Comparison of ENCODE assay signal across 13 mouse cellular contexts in the genomic region with DNA sequence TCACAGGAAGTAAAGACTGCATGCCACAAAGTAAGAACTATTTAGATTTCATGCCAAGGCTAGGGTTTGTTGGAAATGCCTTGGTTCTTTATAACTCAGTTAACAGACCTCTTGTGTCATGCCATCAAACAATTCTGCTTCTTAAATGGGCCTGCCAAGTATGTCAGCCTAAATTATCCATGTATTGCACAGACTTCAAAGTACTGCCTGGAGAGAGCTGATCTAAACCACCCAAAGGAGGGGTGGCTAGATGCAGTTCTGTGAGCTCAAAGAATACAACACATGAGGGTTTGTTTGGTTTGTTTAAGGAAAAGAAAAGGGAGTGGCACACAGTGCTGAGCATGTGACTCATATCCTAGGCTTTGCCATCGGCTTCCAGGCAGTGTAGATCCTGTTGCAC. TPM values are rescaled to one million over a fixed set of nuclear protein-coding genes. Genes with fewer than 3 reads are reported as not detected.
A peak's percentile ranks its signal among the peaks of the same experiment; 100 is the strongest.
DNase-seq lines count a peak whose midpoint lies in the region; ATAC-seq lines count a peak whose summit lies in the region.
"Had no signal": no experiment of that assay in that cellular context is flagged by ENCODE, and none has a peak within 500 bp of the region (broad histone marks: within the 10 kb centered on the region; RNA-seq: fewer than 3 reads in every experiment).

No protein-coding gene starts in this region.

- no peak overlapping the region for H3K4me2 ChIP-seq in lung, embryonic 16.5 days (ENCODE audit: low read depth, low read length)
- H3K4me2 ChIP-seq in forebrain, embryonic 13.5 days, result no peak overlapping the region
- no peak overlapping the region for H3K4me2 ChIP-seq in stomach, embryonic 16.5 days (ENCODE audit: low read depth, low read length)
- H3K4me2 ChIP-seq in hindbrain, embryonic 13.5 days, result no peak overlapping the region
- H3K4me2 ChIP-seq: limb, embryonic 12.5 days; neural tube, embryonic 12.5 days had no signal

- H3K9ac ChIP-seq in lung, embryonic 16.5 days (ENCODE audit: low read length), result no peak overlapping the region
- H3K9ac ChIP-seq in forebrain, embryonic 13.5 days, result no peak overlapping the region
- H3K9ac ChIP-seq in stomach, embryonic 16.5 days (ENCODE audit: low read length), result no peak overlapping the region
- no peak overlapping the region for H3K9ac ChIP-seq in hindbrain, embryonic 13.5 days
- H3K9ac ChIP-seq: limb, embryonic 12.5 days; liver, postnatal 0 days; neural tube, embryonic 12.5 days had no signal

- peak; percentile 49 for ATAC-seq in lung, embryonic 16.5 days (ENCODE audit: low read depth)
- peak; percentile 91 for ATAC-seq in forebrain, embryonic 13.5 days
- peak; percentile 85 for ATAC-seq in stomach, embryonic 16.5 days (ENCODE audit: insufficient read depth, low FRiP score)
- no peak for ATAC-seq in hindbrain, embryonic 13.5 days (ENCODE audit: low FRiP score)
- ATAC-seq: liver, postnatal 0 days had no signal

- H3K36me3 ChIP-seq in lung, embryonic 16.5 days (ENCODE audit: control insufficient read depth, insufficient read depth, low read length), result peaks cover 15% of the 10 kb centered on the region
- peaks cover 66% of the 10 kb centered on the region for H3K36me3 ChIP-seq in forebrain, embryonic 13.5 days (ENCODE audit: poor library complexity, severe bottlenecking)
- H3K36me3 ChIP-seq in stomach, embryonic 16.5 days (ENCODE audit: control insufficient read depth, insufficient read depth, low read length), result peaks cover 8% of the 10 kb centered on the region; the same call in 1 of the 2 replicates
- H3K36me3 ChIP-seq in hindbrain, embryonic 13.5 days, result peaks cover 52% of the 10 kb centered on the region

- no peak for DNase-seq in lung, postnatal 14 days
- peak; percentile 67 for DNase-seq in NIH3T3 (ENCODE audit: low read depth)
- DNase-seq in layer of hippocampus, postnatal 14 days (ENCODE audit: low spot score in 2 of 2), result no peak
- DNase-seq: adrenal gland, postnatal 14 days; liver, postnatal 0 days had no signal

- no peak overlapping the region for H3K4me3 ChIP-seq in lung, embryonic 16.5 days (ENCODE audit: low read length)
- H3K4me3 ChIP-seq in forebrain, embryonic 13.5 days, result no peak overlapping the region
- no peak overlapping the region for H3K4me3 ChIP-seq in stomach, embryonic 16.5 days (replicated peaks; ENCODE audit: low read length)
- no peak overlapping the region for H3K4me3 ChIP-seq in hindbrain, embryonic 13.5 days
- H3K4me3 ChIP-seq: limb, embryonic 12.5 days; neural tube, embryonic 12.5 days had no signal

- 73% methylated on average over 1 of the region's 1 CpGs for WGBS in lung, embryonic 16.5 days
- 41% methylated on average over 1 of the region's 1 CpGs for WGBS in forebrain, embryonic 13.5 days
- WGBS in stomach, embryonic 16.5 days, result 62% methylated on average over 1 of the region's 1 CpGs
- WGBS in hindbrain, embryonic 13.5 days, result 75% methylated on average over 1 of the region's 1 CpGs

- H3K27me3 ChIP-seq in lung, embryonic 16.5 days (ENCODE audit: control insufficient read depth, insufficient read depth, low read depth, low read length), result no peaks in the 10 kb centered on the region
- H3K27me3 ChIP-seq in forebrain, embryonic 13.5 days, result no peaks in the 10 kb centered on the region
- H3K27me3 ChIP-seq in stomach, embryonic 16.5 days (ENCODE audit: control insufficient read depth, insufficient read depth, low read length), result no peaks in the 10 kb centered on the region
- H3K27me3 ChIP-seq in hindbrain, embryonic 13.5 days, result no peaks in the 10 kb centered on the region
- H3K27me3 ChIP-seq: CH12.LX; limb, embryonic 12.5 days; neural tube, embryonic 12.5 days had no signal

- no peak overlapping the region for H3K27ac ChIP-seq in lung, embryonic 16.5 days (ENCODE audit: low read length)
- no peak overlapping the region for H3K27ac ChIP-seq in forebrain, embryonic 13.5 days
- H3K27ac ChIP-seq in stomach, embryonic 16.5 days (ENCODE audit: low read length), result peak overlapping the region; percentile 37; the same call in 1 of the 2 replicates
- no peak overlapping the region for H3K27ac ChIP-seq in hindbrain, embryonic 13.5 days
- H3K27ac ChIP-seq: kidney, postnatal 0 days; limb, embryonic 12.5 days; neural tube, embryonic 12.5 days had no signal

- no peaks in the 10 kb centered on the region for H3K9me3 ChIP-seq in lung, embryonic 16.5 days (ENCODE audit: control insufficient read depth, low read length)
- no peaks in the 10 kb centered on the region for H3K9me3 ChIP-seq in forebrain, embryonic 13.5 days (replicated peaks)
- no peaks in the 10 kb centered on the region for H3K9me3 ChIP-seq in stomach, embryonic 16.5 days (replicated peaks; ENCODE audit: control insufficient read depth, low read length)
- no peaks in the 10 kb centered on the region for H3K9me3 ChIP-seq in hindbrain, embryonic 13.5 days
- H3K9me3 ChIP-seq: limb, embryonic 12.5 days; neural tube, embryonic 12.5 days had no signal

- no peaks in the 10 kb centered on the region for H3K4me1 ChIP-seq in lung, embryonic 16.5 days (replicated peaks; ENCODE audit: control insufficient read depth, insufficient read depth, low read length)
- H3K4me1 ChIP-seq in forebrain, embryonic 13.5 days, result peaks cover 11% of the 10 kb centered on the region
- no peaks in the 10 kb centered on the region for H3K4me1 ChIP-seq in stomach, embryonic 16.5 days (ENCODE audit: control insufficient read depth, insufficient read depth, low read length)
- no peaks in the 10 kb centered on the region for H3K4me1 ChIP-seq in hindbrain, embryonic 13.5 days (replicated peaks)
- H3K4me1 ChIP-seq: neural tube, embryonic 12.5 days had no signal

RNA-seq across cellular contexts. Expression of a gene that starts 40.6 kb away (rescaled TPM):
- polyA plus RNA-seq in lung, embryonic 16.5 days (2015; fragmentation: Nextera tagmentation; extraction: Ambion mirVana), result 111 and 117 TPM in 2 replicates
- 142 and 145 TPM in 2 replicates for polyA plus RNA-seq in forebrain, embryonic 13.5 days (2015; fragmentation: Nextera tagmentation; extraction: Ambion mirVana)
- polyA plus RNA-seq in stomach, embryonic 16.5 days (2015; fragmentation: Nextera tagmentation; extraction: Ambion mirVana), result 144 and 147 TPM in 2 replicates
- 10 to 100 TPM; 64.3 to 68.0 TPM for total RNA-seq in layer of hippocampus, postnatal 14 days (2021)
- 143 and 144 TPM in 2 replicates for polyA plus RNA-seq in hindbrain, embryonic 13.5 days (2015; fragmentation: Nextera tagmentation; extraction: Ambion mirVana)
